Mouse (Mus musculus) limb, embryonic 15.5 days (tissue): ENCODE results near the gene Pkdrej. TPM values are rescaled to one million over a fixed set of nuclear protein-coding genes. Genes with fewer than 3 reads are reported as not detected.

Experiments used
- ATAC-seq: fragments of 200-750 bp; cut with Nextera tagmentation; 2 replicates; pipeline ENCODE4 v1.8.0; 2017; ENCODE audit warnings: low read depth, moderate TSS enrichment; ENCODE audit not compliant: insufficient number of reproducible peaks, low FRiP score, low TSS enrichment
- H3K27ac ChIP-seq: fragments of 300-500 bp; sonication (generic); 2 replicates; pipeline ENCODE4 v1.5.1; 2015; ENCODE audit warnings: moderate library complexity, mild to moderate bottlenecking, inconsistent platforms
- H3K27me3 ChIP-seq: fragments of 300-500 bp; sonication (generic); 2 replicates; pipeline ENCODE4 v1.6.1; 2015; ENCODE audit warnings: inconsistent platforms
- H3K36me3 ChIP-seq: fragments of 300-500 bp; sonication (generic); 2 replicates; pipeline ENCODE4 v1.6.1; 2015; ENCODE audit warnings: inconsistent platforms
- H3K4me1 ChIP-seq: fragments of 300-500 bp; sonication (generic); 2 replicates; pipeline ENCODE4 v1.6.1; 2015; ENCODE audit warnings: inconsistent platforms
- H3K4me2 ChIP-seq: fragments of 300-500 bp; sonication (generic); 2 replicates; pipeline ENCODE4 v1.6.1; 2015; ENCODE audit warnings: mild to moderate bottlenecking, inconsistent platforms
- H3K4me3 ChIP-seq: fragments of 300-500 bp; sonication (generic); 2 replicates; pipeline ENCODE4 v1.5.1; 2015; ENCODE audit warnings: mild to moderate bottlenecking, inconsistent platforms
- H3K9ac ChIP-seq: fragments of 300-500 bp; sonication (generic); 2 replicates; pipeline ENCODE4 v1.6.1; 2015; ENCODE audit warnings: inconsistent platforms
- H3K9me3 ChIP-seq: fragments of 300-500 bp; sonication (generic); 2 replicates; pipeline ENCODE4 v1.6.1; 2016; ENCODE audit warnings: inconsistent platforms
- WGBS: fragments of 180-500 bp; shearing (Covaris S2); methylation state at CpG from one replicate; pipeline ENCODE4 v1.1.7; 2015; 5-methylcytosine and 5-hydroxymethylcytosine counted together
- polyA plus RNA-seq: library from polyadenylated mRNA; unstranded; fragments of >200 nt; fragmentation: Nextera tagmentation; extraction: Ambion mirVana; gene quantifications from 2 replicates; pipeline ENCODE4 v1.2.1, GENCODE M21; 2015

The Pkdrej gene
- polyA plus RNA-seq, 1 experiment from 2014 or later: 0.24 TPM

DNA sequence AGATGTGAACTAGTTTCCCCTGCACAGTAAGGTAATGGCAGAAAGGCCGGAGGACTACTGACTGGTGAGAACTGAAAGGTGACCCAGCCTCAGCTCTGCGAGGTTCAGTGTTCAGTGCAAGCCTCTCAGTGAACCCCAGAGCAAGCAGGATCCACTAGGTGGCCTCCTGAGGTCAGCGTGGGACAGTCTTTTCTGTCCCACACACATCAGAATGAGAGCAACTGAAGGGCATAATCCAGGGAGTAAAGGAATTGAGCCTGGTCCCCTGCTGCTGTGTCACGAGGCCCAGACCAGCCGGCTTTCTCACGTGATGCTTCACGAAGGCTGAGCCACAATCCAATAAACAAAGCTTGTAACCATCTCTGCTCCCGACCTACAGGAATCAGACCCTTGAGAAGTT, 13.1 kb downstream of the Pkdrej start:
- Histone ChIP-seq H3K4me3 (no peak overlapping the region), H3K4me2 (no peak overlapping the region), H3K36me3 (peaks cover 5% of the 10 kb centered on the region; the same call in 1 of the 2 replicates), H3K27me3 (no peaks in the 10 kb centered on the region), H3K9ac (no peak overlapping the region), H3K9me3 (no peaks in the 10 kb centered on the region), H3K27ac (no peak overlapping the region), H3K4me1 (peaks cover 11% of the 10 kb centered on the region)
- WGBS: 52% methylated on average over 8 of the region's 8 CpGs
- ATAC-seq: no peak

DNA sequence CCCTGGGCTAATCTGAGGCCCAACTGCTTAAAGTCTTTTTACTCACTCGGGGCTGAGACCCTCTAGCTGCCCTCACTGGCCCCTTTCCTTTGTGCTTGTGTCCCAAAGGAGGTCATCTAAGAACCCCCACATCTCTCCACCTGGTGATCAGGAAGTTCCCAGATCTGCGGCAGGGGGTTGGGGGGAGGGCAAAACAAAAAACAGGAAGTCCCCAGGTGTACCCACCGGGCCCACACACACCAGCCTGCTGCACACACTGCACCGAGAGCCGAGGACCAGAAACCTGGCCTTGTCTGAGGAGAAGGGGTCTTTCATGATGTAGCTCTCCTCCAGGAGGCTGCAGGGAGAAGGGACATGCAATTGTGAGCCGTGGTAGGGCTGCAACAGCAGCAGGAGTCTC, 13.5 kb downstream of the Pkdrej start:
- H3K9ac ChIP-seq: no peak overlapping the region
- WGBS: 75% methylated on average over 6 of the region's 6 CpGs

DNA sequence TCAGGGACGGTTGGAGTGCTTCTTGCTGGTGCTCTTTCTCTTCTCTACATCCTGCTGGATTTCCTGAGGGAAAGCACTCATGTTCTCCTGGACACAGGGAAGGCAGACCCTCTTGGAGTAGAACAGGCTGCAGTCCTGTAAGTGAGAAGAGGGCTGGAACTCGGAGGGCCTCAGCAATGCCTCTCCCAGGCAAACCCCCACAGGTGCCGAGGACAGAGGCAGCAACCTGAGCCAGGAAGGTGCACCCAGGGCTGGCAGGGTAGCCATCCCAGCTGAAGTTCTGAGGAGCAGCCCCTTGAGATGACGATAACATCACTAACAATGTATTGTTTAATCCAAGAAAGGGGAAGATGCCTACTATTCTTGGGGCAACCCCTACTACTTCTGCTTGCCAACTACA, 14.1 kb downstream of the Pkdrej start:
- Histone ChIP-seq H3K4me3 (no peak overlapping the region), H3K9me3 (no peaks in the 10 kb centered on the region), H3K36me3 (peaks cover 5% of the 10 kb centered on the region; the same call in 1 of the 2 replicates), H3K27me3 (no peaks in the 10 kb centered on the region), H3K4me1 (peaks cover 11% of the 10 kb centered on the region), H3K9ac (no peak overlapping the region), H3K4me2 (no peak overlapping the region), H3K27ac (no peak overlapping the region)
- WGBS: 74% methylated on average over 4 of the region's 4 CpGs
- ATAC-seq: no peak

More for the DNA sequence above, 13.5 kb downstream of the Pkdrej start:
- Histone ChIP-seq H3K36me3 (peaks cover 5% of the 10 kb centered on the region; the same call in 1 of the 2 replicates), H3K9me3 (no peaks in the 10 kb centered on the region), H3K27ac (no peak overlapping the region), H3K4me1 (peaks cover 11% of the 10 kb centered on the region), H3K4me2 (no peak overlapping the region), H3K27me3 (no peaks in the 10 kb centered on the region), H3K4me3 (no peak overlapping the region)
- ATAC-seq: no peak

DNA sequence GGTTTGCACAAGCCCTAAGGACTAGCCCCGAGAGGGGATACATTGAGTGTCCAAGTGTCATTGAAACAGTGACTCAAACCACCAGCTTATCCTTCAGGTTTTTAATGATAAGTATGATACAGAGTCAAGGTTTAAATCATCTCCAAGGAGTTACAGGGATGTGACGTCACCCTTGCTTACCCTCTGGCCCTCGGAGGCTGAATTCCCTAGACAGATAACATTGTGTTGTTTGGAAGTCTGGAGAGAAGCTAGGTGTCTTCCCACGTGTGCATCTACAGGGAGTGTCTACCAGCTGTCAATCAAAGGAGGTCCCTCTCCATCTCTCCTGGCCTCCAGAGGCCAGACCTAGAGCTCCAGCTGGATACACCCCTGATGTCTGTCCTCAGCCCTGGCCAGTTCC, 14.6 kb downstream of the Pkdrej start:
- Histone ChIP-seq H3K9me3 (no peaks in the 10 kb centered on the region), H3K27ac (no peak overlapping the region), H3K4me2 (no peak overlapping the region), H3K9ac (no peak overlapping the region), H3K36me3 (peaks cover 5% of the 10 kb centered on the region; the same call in 1 of the 2 replicates), H3K4me3 (no peak overlapping the region), H3K27me3 (no peaks in the 10 kb centered on the region), H3K4me1 (peaks cover 11% of the 10 kb centered on the region)
- no peak for ATAC-seq
- WGBS: 81% methylated on average over 4 of the region's 4 CpGs

DNA sequence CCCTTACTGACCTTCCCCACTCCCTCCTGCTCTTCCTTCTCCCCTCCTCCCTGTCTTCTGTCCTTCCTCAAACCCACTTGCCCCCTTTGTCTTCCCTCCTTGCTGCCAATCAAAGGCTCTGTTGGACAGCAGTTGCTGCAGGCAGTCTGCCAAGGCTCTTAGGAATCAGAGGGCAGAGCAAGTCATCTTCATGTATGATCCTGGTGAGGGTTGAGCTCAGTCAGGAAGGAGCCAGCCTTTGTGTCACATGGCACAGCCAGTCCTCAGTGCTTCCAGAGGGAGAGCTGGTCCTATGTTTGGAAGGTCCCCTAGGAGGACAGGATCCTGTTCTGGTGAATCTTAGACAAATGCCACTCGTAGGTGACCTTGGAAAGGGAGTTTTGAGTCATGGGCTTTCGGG, 18.6 kb downstream of the Pkdrej start:
- ATAC-seq: no peak
- Histone ChIP-seq H3K9ac (no peak overlapping the region), H3K4me1 (no peaks in the 10 kb centered on the region), H3K4me2 (no peak overlapping the region), H3K27me3 (no peaks in the 10 kb centered on the region), H3K27ac (no peak overlapping the region), H3K36me3 (peaks cover 5% of the 10 kb centered on the region; the same call in 1 of the 2 replicates), H3K9me3 (no peaks in the 10 kb centered on the region), H3K4me3 (no peak overlapping the region)
- 79% methylated on average over 2 of the region's 2 CpGs for WGBS

DNA sequence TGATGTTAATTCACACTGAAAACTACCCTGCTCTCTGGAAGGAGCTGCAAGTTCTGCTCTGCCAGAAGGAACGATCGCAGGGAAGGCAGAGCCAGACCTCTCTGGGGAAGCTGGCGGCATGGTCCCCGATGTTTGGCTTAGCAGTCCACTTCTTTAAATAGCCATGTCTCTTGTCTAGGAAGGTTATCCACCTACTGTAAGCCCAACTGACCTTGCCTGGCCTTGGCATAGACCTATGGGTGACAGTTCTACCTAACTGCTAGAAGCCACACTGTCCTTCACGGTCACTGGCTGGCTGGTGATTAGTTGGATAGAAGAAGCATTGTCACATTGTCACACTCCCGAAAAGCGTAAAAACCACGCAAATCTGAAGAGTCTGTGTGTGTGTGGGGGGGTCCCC, 22.9 kb downstream of the Pkdrej start:
- H3K36me3 ChIP-seq: no peaks in the 10 kb centered on the region
- no peak overlapping the region for H3K4me3 ChIP-seq
- H3K4me1 ChIP-seq: no peaks in the 10 kb centered on the region
- no peak overlapping the region for H3K4me2 ChIP-seq
- ATAC-seq: no peak
- 94% methylated on average over 8 of the region's 8 CpGs for WGBS
- H3K27ac ChIP-seq: no peak overlapping the region
- H3K9ac ChIP-seq: no peak overlapping the region
- no peaks in the 10 kb centered on the region for H3K9me3 ChIP-seq
- H3K27me3 ChIP-seq: no peaks in the 10 kb centered on the region

DNA sequence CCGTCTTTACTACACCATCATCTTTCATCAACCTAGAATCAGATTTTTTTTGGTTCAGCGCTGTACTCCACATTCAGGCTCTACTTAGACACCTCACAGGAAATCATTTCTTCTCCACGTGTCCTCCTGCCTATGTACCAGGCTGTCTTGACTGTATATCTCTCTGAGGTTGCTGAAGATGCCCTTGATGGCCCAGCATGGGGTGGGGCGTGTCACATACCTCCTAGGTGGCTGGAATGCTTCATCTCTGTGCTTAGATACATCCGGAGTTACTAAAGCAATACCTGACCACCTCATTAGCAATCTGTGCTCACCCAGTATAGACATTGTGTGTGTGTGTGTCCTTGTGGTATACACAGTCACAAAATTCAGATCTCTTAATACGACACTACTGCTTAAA, 26.0 kb downstream of the Pkdrej start:
- no peaks in the 10 kb centered on the region for H3K27me3 ChIP-seq
- H3K9ac ChIP-seq: no peak overlapping the region
- no peaks in the 10 kb centered on the region for H3K36me3 ChIP-seq
- no peak overlapping the region for H3K4me2 ChIP-seq
- 79% methylated on average over 6 of the region's 6 CpGs for WGBS
- H3K4me1 ChIP-seq: no peaks in the 10 kb centered on the region
- H3K9me3 ChIP-seq: no peaks in the 10 kb centered on the region
- H3K27ac ChIP-seq: no peak overlapping the region
- no peak overlapping the region for H3K4me3 ChIP-seq
- no peak for ATAC-seq

DNA sequence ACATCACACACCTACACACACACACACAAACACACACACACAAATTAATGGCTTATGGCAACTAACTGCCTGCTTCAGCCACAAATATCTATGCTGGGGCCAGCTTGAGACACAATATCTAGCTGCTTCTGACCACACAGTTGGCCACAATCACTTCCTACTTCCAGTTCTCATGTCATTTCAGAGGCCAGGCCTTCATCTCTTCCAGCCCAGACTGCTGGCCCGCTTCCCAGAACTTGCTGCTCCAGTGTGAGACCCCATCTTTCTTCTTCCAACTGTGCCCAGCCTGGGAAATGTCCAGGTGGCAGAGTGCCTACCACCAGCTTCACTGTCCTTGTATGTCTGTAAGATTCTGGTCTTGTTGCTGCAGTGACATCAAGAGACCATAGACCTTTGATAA, 28.7 kb downstream of the Pkdrej start:
- Histone ChIP-seq H3K36me3 (no peaks in the 10 kb centered on the region), H3K27ac (no peak overlapping the region), H3K27me3 (no peaks in the 10 kb centered on the region), H3K9me3 (no peaks in the 10 kb centered on the region), H3K4me2 (no peak overlapping the region), H3K4me1 (no peaks in the 10 kb centered on the region), H3K4me3 (no peak overlapping the region), H3K9ac (no peak overlapping the region)
- 85% methylated on average over 1 of the region's 1 CpGs for WGBS
- ATAC-seq: no peak

DNA sequence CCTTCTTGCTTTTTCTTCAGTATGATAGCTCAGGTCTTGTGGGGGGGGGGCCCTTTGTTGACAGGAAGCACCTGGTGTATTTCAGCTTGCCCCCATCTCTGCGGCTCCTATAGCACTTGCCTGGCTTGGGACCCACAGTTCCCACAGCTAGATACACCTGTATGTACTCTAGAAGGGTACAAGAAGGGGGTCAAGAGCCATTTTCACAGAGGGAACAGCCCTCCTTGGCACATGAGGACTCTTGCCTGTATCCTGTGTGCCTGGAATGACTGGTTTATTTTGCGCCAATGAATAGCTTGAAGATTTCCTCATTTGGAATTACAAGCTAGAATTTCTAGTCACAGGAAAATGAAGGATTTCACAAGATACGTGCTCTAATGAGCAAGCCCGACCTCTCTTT, 30.1 kb downstream of the Pkdrej start:
- no peak overlapping the region for H3K27ac ChIP-seq
- no peak for ATAC-seq
- no peaks in the 10 kb centered on the region for H3K9me3 ChIP-seq
- 73% methylated on average over 4 of the region's 4 CpGs for WGBS
- no peak overlapping the region for H3K4me2 ChIP-seq
- H3K27me3 ChIP-seq: no peaks in the 10 kb centered on the region
- no peaks in the 10 kb centered on the region for H3K36me3 ChIP-seq
- H3K4me1 ChIP-seq: no peaks in the 10 kb centered on the region
- H3K4me3 ChIP-seq: no peak overlapping the region
- H3K9ac ChIP-seq: no peak overlapping the region

DNA sequence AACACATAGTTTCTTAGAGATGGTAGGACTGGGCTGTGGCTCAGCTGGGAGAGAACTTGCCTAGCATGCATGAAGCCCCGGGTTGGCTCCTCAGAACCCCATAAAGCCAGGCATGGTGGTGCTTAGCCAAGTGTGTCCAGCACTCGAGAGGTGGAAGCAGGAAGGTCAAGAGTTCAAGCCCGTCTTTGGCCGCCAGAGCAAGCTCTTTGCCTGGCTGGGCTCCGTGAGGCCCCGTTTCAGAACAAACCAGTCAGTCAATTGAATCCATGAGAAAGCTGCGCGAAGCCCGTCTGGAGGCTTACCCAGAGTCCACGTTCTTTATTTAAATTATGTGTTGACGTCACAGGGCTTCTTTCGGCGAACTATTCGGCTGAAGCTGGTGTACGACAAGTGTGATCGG, 32.9 kb downstream of the Pkdrej start:
- H3K4me3 ChIP-seq: no peak overlapping the region
- H3K9ac ChIP-seq: no peak overlapping the region
- H3K36me3 ChIP-seq: no peaks in the 10 kb centered on the region
- H3K9me3 ChIP-seq: no peaks in the 10 kb centered on the region
- no peak for ATAC-seq
- WGBS: 77% methylated on average over 16 of the region's 16 CpGs
- no peak overlapping the region for H3K27ac ChIP-seq
- H3K4me1 ChIP-seq: no peaks in the 10 kb centered on the region
- no peak overlapping the region for H3K4me2 ChIP-seq
- H3K27me3 ChIP-seq: no peaks in the 10 kb centered on the region

DNA sequence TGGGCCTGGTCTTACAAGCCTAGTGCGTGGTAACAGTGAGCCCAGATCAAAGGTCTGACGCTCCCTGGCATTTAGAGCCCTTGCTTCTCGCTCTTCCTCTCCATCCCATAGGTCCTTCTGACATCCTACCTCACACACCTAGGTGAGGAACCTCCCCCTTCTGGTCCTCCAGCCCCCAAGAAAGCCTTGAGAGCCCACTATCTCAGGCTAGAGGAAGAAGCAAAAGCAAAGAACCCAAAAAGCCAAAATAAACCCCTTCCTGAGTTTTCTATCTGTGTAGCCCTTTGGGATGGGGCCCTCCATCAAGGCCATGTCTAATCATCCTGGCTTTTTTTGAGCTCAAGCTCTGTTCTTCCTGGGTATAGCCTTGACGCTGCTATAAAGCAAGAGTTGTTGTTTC, 33.5 kb downstream of the Pkdrej start:
- H3K4me3 ChIP-seq: no peak overlapping the region
- no peak for ATAC-seq
- WGBS: 85% methylated on average over 4 of the region's 4 CpGs

DNA sequence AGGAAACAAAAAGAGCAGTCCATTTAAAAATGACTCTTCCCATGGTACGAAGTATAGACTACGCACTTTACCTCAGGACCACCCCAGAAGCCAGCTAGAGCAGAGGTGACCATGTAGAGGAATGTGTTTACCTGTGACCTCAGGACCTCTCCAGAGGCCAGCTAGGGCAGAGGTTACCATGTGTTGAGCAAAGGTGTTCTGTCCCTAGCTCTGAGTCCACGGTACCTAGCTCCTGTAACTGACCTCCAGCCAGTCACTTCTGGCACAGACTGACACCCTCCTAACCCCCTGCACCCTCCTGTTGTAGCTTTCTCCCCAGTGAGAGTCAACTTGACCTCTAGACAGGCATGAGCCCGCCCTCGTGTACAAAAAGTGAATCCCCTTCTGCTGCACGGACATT, 34.1 kb downstream of the Pkdrej start:
- Histone ChIP-seq H3K9me3 (no peaks in the 10 kb centered on the region), H3K4me3 (no peak overlapping the region), H3K4me1 (no peaks in the 10 kb centered on the region), H3K4me2 (no peak overlapping the region), H3K9ac (no peak overlapping the region), H3K27ac (no peak overlapping the region), H3K27me3 (no peaks in the 10 kb centered on the region), H3K36me3 (no peaks in the 10 kb centered on the region)
- ATAC-seq: no peak
- 93% methylated on average over 6 of the region's 6 CpGs for WGBS

More for the DNA sequence above, 33.5 kb downstream of the Pkdrej start:
- H3K9ac ChIP-seq: no peak overlapping the region
- H3K36me3 ChIP-seq: no peaks in the 10 kb centered on the region
- no peak overlapping the region for H3K27ac ChIP-seq
- no peak overlapping the region for H3K4me2 ChIP-seq
- H3K4me1 ChIP-seq: no peaks in the 10 kb centered on the region
- no peaks in the 10 kb centered on the region for H3K27me3 ChIP-seq
- H3K9me3 ChIP-seq: no peaks in the 10 kb centered on the region

DNA sequence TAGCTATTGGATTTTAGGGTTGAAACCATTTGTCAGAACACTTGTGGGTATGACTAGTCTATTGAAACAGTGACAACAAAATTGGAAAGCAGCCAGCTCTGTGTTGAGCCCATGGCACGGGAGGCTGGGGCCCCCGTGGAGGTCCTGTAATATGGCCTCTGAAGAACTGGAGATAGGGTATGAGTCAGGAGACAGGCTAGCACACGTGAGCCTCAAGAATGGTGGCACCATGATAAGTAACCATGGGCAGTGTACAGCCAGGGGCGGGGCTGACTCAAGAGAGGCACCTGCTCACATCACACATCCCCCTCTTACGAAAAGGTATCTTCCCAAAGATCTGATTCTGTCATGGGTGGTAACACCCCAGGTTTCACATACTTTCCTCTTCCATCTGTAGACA, 34.8 kb downstream of the Pkdrej start:
- H3K9ac ChIP-seq: no peak overlapping the region
- 71% methylated on average over 5 of the region's 5 CpGs for WGBS
- no peaks in the 10 kb centered on the region for H3K4me1 ChIP-seq
- H3K27me3 ChIP-seq: no peaks in the 10 kb centered on the region
- no peaks in the 10 kb centered on the region for H3K36me3 ChIP-seq
- no peak for ATAC-seq
- H3K4me2 ChIP-seq: no peak overlapping the region
- no peak overlapping the region for H3K27ac ChIP-seq
- no peaks in the 10 kb centered on the region for H3K9me3 ChIP-seq
- no peak overlapping the region for H3K4me3 ChIP-seq
